Mouse (Mus musculus) layer of hippocampus, adult 9-10 months (tissue): ENCODE data around the gene Ush2a.
A peak's percentile ranks its signal among the peaks of the same experiment; 100 is the strongest.

ENCODE experiments used
- DNase-seq: peaks from one replicate; pipeline ENCODE4 v3.0.0; 2022; ENCODE audit warnings: low spot score

Gene Ush2a

GRCm38 (mm10) chr1:188668513-188668912 is 406.7 kb downstream of the Ush2a start:
- DNase-seq: no peak

- no peak for DNase-seq
Measured at GRCm38 (mm10) chr1:188672871-188673270, 411.0 kb downstream of the Ush2a start.

GRCm38 (mm10) chr1:188674640-188675510 is 413.1 kb downstream of the Ush2a start:
- DNase-seq: no peak

- DNase-seq: no peak
Measured at GRCm38 (mm10) chr1:188675511-188675863, 413.7 kb downstream of the Ush2a start.

GRCm38 (mm10) chr1:188678189-188678588 is 416.4 kb downstream of the Ush2a start:
- DNase-seq: no peak

- no peak for DNase-seq
Measured at GRCm38 (mm10) chr1:188686362-188686761, 424.5 kb downstream of the Ush2a start.

- DNase-seq: no peak
Measured at GRCm38 (mm10) chr1:188696295-188696694, 434.5 kb downstream of the Ush2a start.

- no peak for DNase-seq
Measured at GRCm38 (mm10) chr1:188708176-188708575, 446.4 kb downstream of the Ush2a start.

- DNase-seq: peak; percentile 3
Measured at GRCm38 (mm10) chr1:188708694-188709093, 446.9 kb downstream of the Ush2a start.

- DNase-seq: no peak
Measured at GRCm38 (mm10) chr1:188714131-188714530, 452.3 kb downstream of the Ush2a start.

- DNase-seq: no peak
Measured at GRCm38 (mm10) chr1:188714941-188715340, 453.1 kb downstream of the Ush2a start.

- DNase-seq: no peak
Measured at GRCm38 (mm10) chr1:188716886-188717285, 455.1 kb downstream of the Ush2a start.

GRCm38 (mm10) chr1:188725122-188725995 is 463.5 kb downstream of the Ush2a start:
- no peak for DNase-seq

- no peak for DNase-seq
Measured at GRCm38 (mm10) chr1:188726937-188727336, 465.1 kb downstream of the Ush2a start.

GRCm38 (mm10) chr1:188728625-188729024 is 466.8 kb downstream of the Ush2a start:
- DNase-seq: no peak

GRCm38 (mm10) chr1:188729179-188729578 is 467.4 kb downstream of the Ush2a start:
- DNase-seq: no peak

GRCm38 (mm10) chr1:188734741-188735266 is 473.0 kb downstream of the Ush2a start:
- DNase-seq: no peak

- DNase-seq: no peak
Measured at GRCm38 (mm10) chr1:188742971-188743370, 481.1 kb downstream of the Ush2a start.

GRCm38 (mm10) chr1:188755031-188755430 is 493.2 kb downstream of the Ush2a start:
- no peak for DNase-seq

- no peak for DNase-seq
Measured at GRCm38 (mm10) chr1:188760515-188760914, 498.7 kb downstream of the Ush2a start.

GRCm38 (mm10) chr1:188762463-188762862 is 500.6 kb downstream of the Ush2a start:
- no peak for DNase-seq

GRCm38 (mm10) chr1:188763761-188764160 is 501.9 kb downstream of the Ush2a start:
- DNase-seq: no peak

GRCm38 (mm10) chr1:188770828-188771227 is 509.0 kb downstream of the Ush2a start:
- no peak for DNase-seq
